Mouse (Mus musculus): Measurements from ENCODE around the gene Cdk20.
A peak's percentile ranks its signal among the peaks of the same experiment; 100 is the strongest.

The Cdk20 gene

GRCm38 (mm10) chr13:64432017-64432995, at the start of gene Cdk20:
Gene Cdk20, plus strand, starts transcription at chr13:64432314.
- Histone ChIP-seq H3K27me3 (ENCODE audit: control insufficient read depth, insufficient read depth, low read length, poor library complexity, severe bottlenecking) (no peaks in the 10 kb centered on the region), H3K36me3 (ENCODE audit: control insufficient read depth, insufficient read depth, low read length, poor library complexity, severe bottlenecking) (no peaks in the 10 kb centered on the region)
- DNase-seq (ENCODE audit: low read depth, low spot score) = peak; percentile 85

GRCm38 (mm10) chr13:64384937-64385336, 47.2 kb upstream of the Cdk20 start:
- Histone ChIP-seq H3K27me3 (ENCODE audit: control insufficient read depth, insufficient read depth, low read length, poor library complexity, severe bottlenecking) (no peaks in the 10 kb centered on the region), H3K36me3 (ENCODE audit: control insufficient read depth, insufficient read depth, low read length, poor library complexity, severe bottlenecking) (no peaks in the 10 kb centered on the region)
- no peak for DNase-seq (ENCODE audit: low read depth, low spot score)

GRCm38 (mm10) chr13:64386048-64386447, 46.1 kb upstream of the Cdk20 start:
- no peak for DNase-seq (ENCODE audit: low read depth, low spot score)
- Histone ChIP-seq H3K36me3 (ENCODE audit: control insufficient read depth, insufficient read depth, low read length, poor library complexity, severe bottlenecking) (no peaks in the 10 kb centered on the region), H3K27me3 (ENCODE audit: control insufficient read depth, insufficient read depth, low read length, poor library complexity, severe bottlenecking) (no peaks in the 10 kb centered on the region)

GRCm38 (mm10) chr13:64388415-64388814, 43.7 kb upstream of the Cdk20 start:
- H3K36me3 ChIP-seq (ENCODE audit: control insufficient read depth, insufficient read depth, low read length, poor library complexity, severe bottlenecking) = no peaks in the 10 kb centered on the region
- DNase-seq (ENCODE audit: low read depth, low spot score) = no peak
- H3K27me3 ChIP-seq (ENCODE audit: control insufficient read depth, insufficient read depth, low read length, poor library complexity, severe bottlenecking) = no peaks in the 10 kb centered on the region

- no peak for DNase-seq (ENCODE audit: low read depth, low spot score)
- Histone ChIP-seq H3K36me3 (ENCODE audit: control insufficient read depth, insufficient read depth, low read length, poor library complexity, severe bottlenecking) (no peaks in the 10 kb centered on the region), H3K27me3 (ENCODE audit: control insufficient read depth, insufficient read depth, low read length, poor library complexity, severe bottlenecking) (no peaks in the 10 kb centered on the region)
Measured at GRCm38 (mm10) chr13:64396979-64397378, 35.1 kb upstream of the Cdk20 start.

- no peak for DNase-seq (ENCODE audit: low read depth, low spot score)
- Histone ChIP-seq H3K36me3 (ENCODE audit: control insufficient read depth, insufficient read depth, low read length, poor library complexity, severe bottlenecking) (no peaks in the 10 kb centered on the region), H3K27me3 (ENCODE audit: control insufficient read depth, insufficient read depth, low read length, poor library complexity, severe bottlenecking) (no peaks in the 10 kb centered on the region)
Measured at GRCm38 (mm10) chr13:64398065-64398464, 34.0 kb upstream of the Cdk20 start.

GRCm38 (mm10) chr13:64399906-64400305, 32.2 kb upstream of the Cdk20 start:
- no peak for DNase-seq (ENCODE audit: low read depth, low spot score)
- no peaks in the 10 kb centered on the region for H3K36me3 ChIP-seq (ENCODE audit: control insufficient read depth, insufficient read depth, low read length, poor library complexity, severe bottlenecking)
- no peaks in the 10 kb centered on the region for H3K27me3 ChIP-seq (ENCODE audit: control insufficient read depth, insufficient read depth, low read length, poor library complexity, severe bottlenecking)

- Histone ChIP-seq H3K36me3 (ENCODE audit: control insufficient read depth, insufficient read depth, low read length, poor library complexity, severe bottlenecking) (no peaks in the 10 kb centered on the region), H3K27me3 (ENCODE audit: control insufficient read depth, insufficient read depth, low read length, poor library complexity, severe bottlenecking) (no peaks in the 10 kb centered on the region)
- DNase-seq (ENCODE audit: low read depth, low spot score) = no peak
Measured at GRCm38 (mm10) chr13:64400801-64401361, 31.2 kb upstream of the Cdk20 start.

GRCm38 (mm10) chr13:64402006-64402405, 30.1 kb upstream of the Cdk20 start:
- no peaks in the 10 kb centered on the region for H3K36me3 ChIP-seq (ENCODE audit: control insufficient read depth, insufficient read depth, low read length, poor library complexity, severe bottlenecking)
- H3K27me3 ChIP-seq (ENCODE audit: control insufficient read depth, insufficient read depth, low read length, poor library complexity, severe bottlenecking) = no peaks in the 10 kb centered on the region
- DNase-seq (ENCODE audit: low read depth, low spot score) = no peak

- no peak for DNase-seq (ENCODE audit: low read depth, low spot score)
Measured at GRCm38 (mm10) chr13:64402504-64402949, 29.6 kb upstream of the Cdk20 start.

GRCm38 (mm10) chr13:64402951-64403460, 29.1 kb upstream of the Cdk20 start:
- Histone ChIP-seq H3K36me3 (ENCODE audit: control insufficient read depth, insufficient read depth, low read length, poor library complexity, severe bottlenecking) (no peaks in the 10 kb centered on the region), H3K27me3 (ENCODE audit: control insufficient read depth, insufficient read depth, low read length, poor library complexity, severe bottlenecking) (no peaks in the 10 kb centered on the region)
- no peak for DNase-seq (ENCODE audit: low read depth, low spot score)

More at GRCm38 (mm10) chr13:64402504-64402949, 29.6 kb upstream of the Cdk20 start:
- no peaks in the 10 kb centered on the region for H3K27me3 ChIP-seq (ENCODE audit: control insufficient read depth, insufficient read depth, low read length, poor library complexity, severe bottlenecking)
- H3K36me3 ChIP-seq (ENCODE audit: control insufficient read depth, insufficient read depth, low read length, poor library complexity, severe bottlenecking) = no peaks in the 10 kb centered on the region

- Histone ChIP-seq H3K36me3 (ENCODE audit: control insufficient read depth, insufficient read depth, low read length, poor library complexity, severe bottlenecking) (no peaks in the 10 kb centered on the region), H3K27me3 (ENCODE audit: control insufficient read depth, insufficient read depth, low read length, poor library complexity, severe bottlenecking) (no peaks in the 10 kb centered on the region)
- DNase-seq (ENCODE audit: low read depth, low spot score) = no peak
Measured at GRCm38 (mm10) chr13:64403519-64403918, 28.6 kb upstream of the Cdk20 start.

- Histone ChIP-seq H3K27me3 (ENCODE audit: control insufficient read depth, insufficient read depth, low read length, poor library complexity, severe bottlenecking) (no peaks in the 10 kb centered on the region), H3K36me3 (ENCODE audit: control insufficient read depth, insufficient read depth, low read length, poor library complexity, severe bottlenecking) (no peaks in the 10 kb centered on the region)
- no peak for DNase-seq (ENCODE audit: low read depth, low spot score)
Measured at GRCm38 (mm10) chr13:64405550-64405949, 26.6 kb upstream of the Cdk20 start.

- peak; percentile 2 for DNase-seq (ENCODE audit: low read depth, low spot score)
- no peaks in the 10 kb centered on the region for H3K36me3 ChIP-seq (ENCODE audit: control insufficient read depth, insufficient read depth, low read length, poor library complexity, severe bottlenecking)
- no peaks in the 10 kb centered on the region for H3K27me3 ChIP-seq (ENCODE audit: control insufficient read depth, insufficient read depth, low read length, poor library complexity, severe bottlenecking)
Measured at GRCm38 (mm10) chr13:64407992-64408391, 24.1 kb upstream of the Cdk20 start.

GRCm38 (mm10) chr13:64410604-64411003, 21.5 kb upstream of the Cdk20 start:
- Histone ChIP-seq H3K36me3 (ENCODE audit: control insufficient read depth, insufficient read depth, low read length, poor library complexity, severe bottlenecking) (no peaks in the 10 kb centered on the region), H3K27me3 (ENCODE audit: control insufficient read depth, insufficient read depth, low read length, poor library complexity, severe bottlenecking) (no peaks in the 10 kb centered on the region)
- no peak for DNase-seq (ENCODE audit: low read depth, low spot score)
